Mouse (Mus musculus): Measurements from ENCODE around the gene Ackr1. TPM values are rescaled to one million over a fixed set of nuclear protein-coding genes. Genes with fewer than 3 reads are reported as not detected.

The Ackr1 gene
- polyA plus RNA-seq (2012; rRNA removed) = 2.1 and 2.2 TPM in 2 replicates
- polyA plus RNA-seq (2014; fragmentation: Nextera tagmentation; extraction: Ambion mirVana) = 1.1 TPM in 2 replicates

GRCm38 (mm10) chr1:173333312-173334253 is at the start of gene Ackr1:
Gene Ackr1 (minus strand): TSS chr1:173333750.
- Histone ChIP-seq H3K4me3 (replicated peaks; ENCODE audit: low read length) (no peak within 1 kb of the TSS), H3K27ac (replicated peaks; ENCODE audit: low read depth, low read length) (no peak within 1 kb of the TSS), H3K36me3 (ENCODE audit: control insufficient read depth, insufficient read depth, low read length) (no peaks in the 10 kb centered on the region), H3K9ac (ENCODE audit: low read depth, low read length, severe bottlenecking) (no peak within 1 kb of the TSS), H3K27me3 (ENCODE audit: control insufficient read depth, insufficient read depth, low read length) (no peaks in the 10 kb centered on the region), H3K9me3 (ENCODE audit: control insufficient read depth, low read length) (no peaks in the 10 kb centered on the region), H3K4me1 (ENCODE audit: control insufficient read depth, insufficient read depth, low read length) (no peaks in the 10 kb centered on the region), H3K4me2 (replicated peaks; ENCODE audit: low read depth, low read length, severe bottlenecking) (no peak within 1 kb of the TSS)
- 63% methylated on average over 9 of the region's 9 CpGs for WGBS
- TF ChIP-seq POLR2A (IDR thresholded peaks at IDR 0.05; ENCODE audit: borderline replicate concordance, extremely low read depth, insufficient read depth, insufficient read length) = no peak
- DNase-seq (ENCODE audit: low spot score) (no peak), ATAC-seq (ENCODE audit: low FRiP score, low read depth) (no peak)

GRCm38 (mm10) chr1:173381436-173381835 is 47.9 kb upstream of the Ackr1 start:
- ATAC-seq (ENCODE audit: low FRiP score, low read depth) (no peak), DNase-seq (ENCODE audit: low spot score) (no peak)
- no peaks in the 10 kb centered on the region for H3K36me3 ChIP-seq (ENCODE audit: control insufficient read depth, insufficient read depth, low read length)
- H3K4me1 ChIP-seq (ENCODE audit: control insufficient read depth, insufficient read depth, low read length) = no peaks in the 10 kb centered on the region
- H3K27ac ChIP-seq (replicated peaks; ENCODE audit: low read depth, low read length) = no peak overlapping the region
- WGBS = 86% methylated on average over 6 of the region's 6 CpGs
- no peaks in the 10 kb centered on the region for H3K27me3 ChIP-seq (ENCODE audit: control insufficient read depth, insufficient read depth, low read length)
- TF ChIP-seq POLR2A (IDR thresholded peaks at IDR 0.05; ENCODE audit: borderline replicate concordance, extremely low read depth, insufficient read depth, insufficient read length) = no peak
- no peak overlapping the region for H3K4me2 ChIP-seq (replicated peaks; ENCODE audit: low read depth, low read length, severe bottlenecking)
- no peaks in the 10 kb centered on the region for H3K9me3 ChIP-seq (ENCODE audit: control insufficient read depth, low read length)
- no peak overlapping the region for H3K9ac ChIP-seq (ENCODE audit: low read depth, low read length, severe bottlenecking)
- H3K4me3 ChIP-seq (replicated peaks; ENCODE audit: low read length) = no peak overlapping the region

- no peak for TF ChIP-seq POLR2A (IDR thresholded peaks at IDR 0.05; ENCODE audit: borderline replicate concordance, extremely low read depth, insufficient read depth, insufficient read length)
Observed at GRCm38 (mm10) chr1:173377380-173378112, 44.0 kb upstream of the Ackr1 start.

GRCm38 (mm10) chr1:173374020-173374419 is 40.5 kb upstream of the Ackr1 start:
- Histone ChIP-seq H3K27ac (replicated peaks; ENCODE audit: low read depth, low read length) (no peak overlapping the region), H3K4me3 (replicated peaks; ENCODE audit: low read length) (no peak overlapping the region), H3K9me3 (ENCODE audit: control insufficient read depth, low read length) (no peaks in the 10 kb centered on the region), H3K36me3 (ENCODE audit: control insufficient read depth, insufficient read depth, low read length) (no peaks in the 10 kb centered on the region), H3K9ac (ENCODE audit: low read depth, low read length, severe bottlenecking) (no peak overlapping the region), H3K4me1 (ENCODE audit: control insufficient read depth, insufficient read depth, low read length) (no peaks in the 10 kb centered on the region), H3K4me2 (replicated peaks; ENCODE audit: low read depth, low read length, severe bottlenecking) (no peak overlapping the region), H3K27me3 (ENCODE audit: control insufficient read depth, insufficient read depth, low read length) (peaks cover 10% of the 10 kb centered on the region)
- ATAC-seq (ENCODE audit: low FRiP score, low read depth) (no peak), DNase-seq (ENCODE audit: low spot score) (no peak)
- WGBS = 87% methylated on average over 7 of the region's 7 CpGs
- no peak for TF ChIP-seq POLR2A (IDR thresholded peaks at IDR 0.05; ENCODE audit: borderline replicate concordance, extremely low read depth, insufficient read depth, insufficient read length)

More at GRCm38 (mm10) chr1:173377380-173378112, 44.0 kb upstream of the Ackr1 start:
- ATAC-seq (ENCODE audit: low FRiP score, low read depth) (no peak), DNase-seq (ENCODE audit: low spot score) (peak; percentile 39)
- H3K27me3 ChIP-seq (ENCODE audit: control insufficient read depth, insufficient read depth, low read length) = no peaks in the 10 kb centered on the region
- no peak overlapping the region for H3K27ac ChIP-seq (replicated peaks; ENCODE audit: low read depth, low read length)
- no peaks in the 10 kb centered on the region for H3K4me1 ChIP-seq (ENCODE audit: control insufficient read depth, insufficient read depth, low read length)
- H3K4me2 ChIP-seq (replicated peaks; ENCODE audit: low read depth, low read length, severe bottlenecking) = no peak overlapping the region
- H3K36me3 ChIP-seq (ENCODE audit: control insufficient read depth, insufficient read depth, low read length) = no peaks in the 10 kb centered on the region
- H3K9ac ChIP-seq (ENCODE audit: low read depth, low read length, severe bottlenecking) = no peak overlapping the region
- WGBS = 30% methylated on average over 13 of the region's 13 CpGs
- no peak overlapping the region for H3K4me3 ChIP-seq (replicated peaks; ENCODE audit: low read length)
- no peaks in the 10 kb centered on the region for H3K9me3 ChIP-seq (ENCODE audit: control insufficient read depth, low read length)

- H3K9ac ChIP-seq (ENCODE audit: low read depth, low read length, severe bottlenecking) = no peak overlapping the region
- H3K4me3 ChIP-seq (replicated peaks; ENCODE audit: low read length) = no peak overlapping the region
- H3K36me3 ChIP-seq (ENCODE audit: control insufficient read depth, insufficient read depth, low read length) = no peaks in the 10 kb centered on the region
- ATAC-seq (ENCODE audit: low FRiP score, low read depth) (no peak), DNase-seq (ENCODE audit: low spot score) (no peak)
- WGBS = 75% methylated on average over 6 of the region's 6 CpGs
- H3K9me3 ChIP-seq (ENCODE audit: control insufficient read depth, low read length) = no peaks in the 10 kb centered on the region
- no peak for TF ChIP-seq POLR2A (IDR thresholded peaks at IDR 0.05; ENCODE audit: borderline replicate concordance, extremely low read depth, insufficient read depth, insufficient read length)
- H3K4me2 ChIP-seq (replicated peaks; ENCODE audit: low read depth, low read length, severe bottlenecking) = no peak overlapping the region
- no peak overlapping the region for H3K27ac ChIP-seq (replicated peaks; ENCODE audit: low read depth, low read length)
- H3K27me3 ChIP-seq (ENCODE audit: control insufficient read depth, insufficient read depth, low read length) = peaks cover 26% of the 10 kb centered on the region
- H3K4me1 ChIP-seq (ENCODE audit: control insufficient read depth, insufficient read depth, low read length) = peaks cover 13% of the 10 kb centered on the region
Observed at GRCm38 (mm10) chr1:173371586-173371985, 38.0 kb upstream of the Ackr1 start.
